Mouse (Mus musculus) spleen, postnatal 14 days (tissue): ENCODE measurements around the gene Gm17577.
"Not testable (repeated sequence)": the region's sequence is repeated elsewhere in the genome, so short reads cannot be mapped to it uniquely, and the experiment has no call there.

Source experiments
- DNase-seq, 2 experiments: peaks; one replicate each; pipeline ENCODE4 v3.0.0; 2021 to 2022; ENCODE audit warnings: low spot score in 2 of 2

Gene Gm17577

DNA sequence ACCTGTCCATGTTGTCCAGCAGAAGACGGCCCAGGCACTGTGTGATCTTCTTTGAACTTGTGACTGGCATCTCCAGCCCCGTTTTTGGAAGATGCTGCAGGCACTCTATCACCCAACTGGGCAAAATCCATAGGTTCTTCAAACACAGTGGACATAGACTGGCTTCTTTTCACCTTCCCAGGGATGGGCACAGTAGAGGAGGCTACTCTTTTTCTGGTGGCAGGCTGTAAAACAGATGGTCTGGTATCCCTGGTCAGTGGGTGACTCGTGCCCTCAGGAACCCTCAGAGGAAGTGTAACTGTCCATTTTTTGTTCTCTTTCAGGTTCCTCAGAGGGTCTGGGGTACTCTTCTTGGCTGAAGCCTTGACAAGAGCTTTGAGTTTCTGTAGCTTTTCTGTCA is at the start of gene Gm17577:
TSS of gene Gm17577 (minus strand) at position 101 of the 400 bp plus-strand sequence.
- not testable (repeated sequence) for DNase-seq

DNA sequence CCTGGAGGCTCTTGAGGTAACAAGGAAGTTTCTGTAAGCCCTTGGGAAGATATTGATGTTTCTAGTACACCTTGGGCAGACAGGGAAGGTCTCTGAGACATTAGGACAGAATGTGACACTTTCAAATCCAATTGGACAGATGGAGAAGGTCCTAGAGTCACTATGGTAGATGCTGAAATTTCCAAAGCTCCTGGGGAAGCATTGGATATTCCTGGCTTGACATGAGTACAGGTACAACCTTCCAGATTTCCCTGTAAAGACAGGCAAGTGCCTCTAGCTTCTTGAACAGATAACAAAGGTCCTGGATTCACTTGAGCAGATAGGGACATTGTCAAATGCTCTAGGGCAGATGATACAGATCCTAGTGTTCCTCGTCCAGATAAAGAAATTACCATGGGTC is 24.3 kb downstream of the Gm17577 start, which contains the start of gene Srsx:
TSS of gene Srsx (minus strand) at position 101 of the 400 bp plus-strand sequence.
- DNase-seq: not testable (repeated sequence)
